ENCODE assay signal across 46 mouse cellular contexts in genomic region chr9:104027186-104027585, GRCm38 (mm10). TPM values are rescaled to one million over a fixed set of nuclear protein-coding genes. Genes with fewer than 3 reads are reported as not detected.
"Had no signal": no experiment of that assay in that cellular context is flagged by ENCODE, and none has a peak within 500 bp of the region (broad histone marks: within the 10 kb centered on the region; RNA-seq: fewer than 3 reads in every experiment).

No protein-coding gene starts in this region.

- H3K4me3 ChIP-seq: limb, embryonic 10.5 days; limb, embryonic 12.5 days; limb, embryonic 13.5 days; limb, embryonic 15.5 days; liver, embryonic 12.5 days; liver, embryonic 13.5 days; liver, embryonic 15.5 days; lung, embryonic 15.5 days; megakaryocyte, embryonic 14.5 days; midbrain, embryonic 10.5 days; midbrain, embryonic 12.5 days; midbrain, embryonic 13.5 days; midbrain, embryonic 15.5 days; myocyte; neural tube, embryonic 12.5 days had no signal

- H3K27me3 ChIP-seq: limb, embryonic 12.5 days; limb, embryonic 13.5 days; limb, embryonic 15.5 days; liver, embryonic 12.5 days; liver, embryonic 13.5 days; liver, embryonic 15.5 days; lung, embryonic 15.5 days; megakaryocyte, embryonic 14.5 days; midbrain, embryonic 12.5 days; midbrain, embryonic 13.5 days; midbrain, embryonic 15.5 days; neural tube, embryonic 12.5 days had no signal

- H3K27ac ChIP-seq: limb, embryonic 10.5 days; limb, embryonic 12.5 days; limb, embryonic 13.5 days; limb, embryonic 15.5 days; liver, embryonic 12.5 days; liver, embryonic 13.5 days; liver, embryonic 14.5 days; liver, embryonic 15.5 days; lung, embryonic 15.5 days; macrophage; midbrain, embryonic 10.5 days; midbrain, embryonic 12.5 days; midbrain, embryonic 13.5 days; midbrain, embryonic 15.5 days; neural tube, embryonic 12.5 days had no signal

- H3K9me3 ChIP-seq: limb, embryonic 10.5 days; limb, embryonic 15.5 days; liver, embryonic 12.5 days; liver, embryonic 13.5 days; liver, embryonic 15.5 days; lung, embryonic 15.5 days; midbrain, embryonic 13.5 days; midbrain, embryonic 15.5 days; neural tube, embryonic 12.5 days had no signal

- H3K4me1 ChIP-seq: limb, embryonic 10.5 days; limb, embryonic 12.5 days; limb, embryonic 13.5 days; limb, embryonic 15.5 days; liver, embryonic 12.5 days; liver, embryonic 13.5 days; liver, embryonic 15.5 days; lung, embryonic 15.5 days; megakaryocyte, embryonic 14.5 days; midbrain, embryonic 10.5 days; midbrain, embryonic 12.5 days; midbrain, embryonic 13.5 days; midbrain, embryonic 15.5 days; neural tube, embryonic 12.5 days had no signal

- DNase-seq: left cerebral cortex, postnatal 4 days; liver; liver, embryonic 13.5 days; liver, postnatal 0 days; lung, adult 18-20 months; lung, adult 2 months; lung, embryonic 14.5 days; lung, postnatal 10 days; lung, postnatal 14 days; lung, postnatal 36 days; lung, postnatal 4 days; midbrain, embryonic 14.5 days had no signal

RNA-seq across cellular contexts. Expression of gene Gm28305, which starts 13.3 kb away (rescaled TPM):
- total RNA-seq: left cerebral cortex, postnatal 10 days; left cerebral cortex, postnatal 14 days; left cerebral cortex, postnatal 25 days; left cerebral cortex, postnatal 36 days; left cerebral cortex, postnatal 4 days; liver, adult 2 months; megakaryocyte progenitor cell, adult 5-6 weeks; megakaryocyte, adult 5-6 weeks; midbrain, postnatal 0 days; monocyte, adult 5-6 weeks had no signal
- polyA plus RNA-seq: limb, embryonic 10.5 days; limb, embryonic 11.5 days; limb, embryonic 12.5 days; limb, embryonic 13.5 days; limb, embryonic 14.5 days; limb, embryonic 15.5 days; liver, adult 2 months; liver, embryonic 11.5 days; liver, embryonic 12.5 days; liver, embryonic 13.5 days; liver, embryonic 14.5 days; liver, embryonic 15.5 days; liver, embryonic 16.5 days; liver, postnatal 0 days; lung, adult 2 months; lung, embryonic 14.5 days; lung, embryonic 15.5 days; lung, embryonic 16.5 days; lung, postnatal 0 days; macrophage; midbrain, embryonic 10.5 days; midbrain, embryonic 11.5 days; midbrain, embryonic 12.5 days; midbrain, embryonic 13.5 days; midbrain, embryonic 14.5 days; midbrain, embryonic 15.5 days; midbrain, embryonic 16.5 days; midbrain, postnatal 0 days; myocyte; neural tube, embryonic 11.5 days; neural tube, embryonic 12.5 days had no signal
